Comparison of ENCODE assay signal across 8 mouse cellular contexts in the genomic region with DNA sequence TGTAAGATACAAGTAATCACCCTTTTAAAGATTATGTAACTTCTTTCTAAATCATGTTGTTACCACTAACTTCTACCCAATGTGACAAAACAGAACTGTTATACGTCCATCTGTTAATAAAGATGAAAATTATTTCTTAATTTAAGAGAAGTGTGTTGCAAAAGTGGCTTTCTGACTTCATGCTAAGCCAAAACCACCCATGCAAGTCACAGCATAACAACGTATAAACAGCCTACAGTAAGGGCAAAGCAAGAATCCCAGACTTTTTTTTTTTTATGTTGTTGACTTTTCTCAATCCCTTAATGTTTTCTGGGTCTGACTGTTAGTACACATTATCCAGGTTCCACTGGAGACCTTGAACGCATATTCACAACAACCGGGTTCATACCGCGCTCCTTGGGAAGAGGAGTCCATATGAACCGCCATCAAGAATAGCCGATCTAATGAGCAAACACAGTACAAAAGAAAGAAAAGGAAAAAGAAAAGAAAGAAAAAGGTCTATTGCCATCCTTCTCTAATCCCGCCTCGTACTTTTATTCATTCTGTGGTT. TPM values are rescaled to one million over a fixed set of nuclear protein-coding genes. Genes with fewer than 3 reads are reported as not detected.
DNase-seq lines count a peak whose midpoint lies in the region; ATAC-seq lines count a peak whose summit lies in the region.

No protein-coding gene starts in this region.

- H3K36me3 ChIP-seq in limb, embryonic 11.5 days (ENCODE audit: control insufficient read depth, insufficient read depth, low read length): no peaks in the 10 kb centered on the region
- H3K36me3 ChIP-seq in stomach, embryonic 16.5 days (ENCODE audit: control insufficient read depth, insufficient read depth, low read length): no peaks in the 10 kb centered on the region

- H3K27me3 ChIP-seq in limb, embryonic 11.5 days (ENCODE audit: control insufficient read depth, insufficient read depth, low read length): no peaks in the 10 kb centered on the region
- no peaks in the 10 kb centered on the region for H3K27me3 ChIP-seq in stomach, embryonic 16.5 days (ENCODE audit: control insufficient read depth, insufficient read depth, low read length)

- H3K4me1 ChIP-seq in limb, embryonic 11.5 days (ENCODE audit: control insufficient read depth, insufficient read depth, low read length): no peaks in the 10 kb centered on the region
- H3K4me1 ChIP-seq in stomach, embryonic 16.5 days (ENCODE audit: control insufficient read depth, insufficient read depth, low read length): no peaks in the 10 kb centered on the region

- DNase-seq in cerebellum, adult 9-10 months: peak; percentile 38
- DNase-seq in cerebellum, postnatal 4 days (ENCODE audit: low spot score in 2 of 2): no peak
- DNase-seq in retina, embryonic 14.5 days (ENCODE audit: low spot score): peak; percentile 20
- no peak for DNase-seq in retina, postnatal 1 day
- DNase-seq in limb, embryonic 11.5 days (ENCODE audit: low spot score): no peak
- DNase-seq in adrenal gland, adult 18-20 months (ENCODE audit: low spot score in 2 of 2): no peak
- no peak for DNase-seq in right cerebral cortex, adult 2 months (ENCODE audit: low spot score in 2 of 2)

- no peak overlapping the region for H3K27ac ChIP-seq in limb, embryonic 11.5 days (replicated peaks; ENCODE audit: low read depth, low read length)
- H3K27ac ChIP-seq in stomach, embryonic 16.5 days (ENCODE audit: low read length): no peak overlapping the region

- WGBS in limb, embryonic 11.5 days: 19% methylated on average over 10 of the region's 10 CpGs
- WGBS in stomach, embryonic 16.5 days: 16% methylated on average over 10 of the region's 10 CpGs

- no peak for ATAC-seq in limb, embryonic 11.5 days (ENCODE audit: insufficient number of reproducible peaks, low FRiP score, low TSS enrichment, low read depth)
- ATAC-seq in stomach, embryonic 16.5 days (ENCODE audit: insufficient read depth, low FRiP score): no peak

- peak overlapping the region; percentile 65 for H3K4me2 ChIP-seq in limb, embryonic 11.5 days (ENCODE audit: low read depth, severe bottlenecking)
- peak overlapping the region; percentile 92 for H3K4me2 ChIP-seq in stomach, embryonic 16.5 days (ENCODE audit: low read depth, low read length)

- H3K9ac ChIP-seq in limb, embryonic 11.5 days (ENCODE audit: low read length): no peak overlapping the region
- 0 out of 2 replicates have a peak overlapping the region, but pooled peaks have one; percentile 36 for H3K9ac ChIP-seq in stomach, embryonic 16.5 days (ENCODE audit: low read length)

- H3K9me3 ChIP-seq in limb, embryonic 11.5 days (ENCODE audit: control insufficient read depth, low read length): no peaks in the 10 kb centered on the region
- H3K9me3 ChIP-seq in stomach, embryonic 16.5 days (replicated peaks; ENCODE audit: control insufficient read depth, low read length): no peaks in the 10 kb centered on the region

- H3K4me3 ChIP-seq in limb, embryonic 11.5 days (ENCODE audit: low read depth, low read length): peak overlapping the region; percentile 73
- peak overlapping the region; percentile 64 for H3K4me3 ChIP-seq in stomach, embryonic 16.5 days (replicated peaks; ENCODE audit: low read length)

RNA-seq across cellular contexts. Expression of gene Napepld, which starts 0.8 kb away (rescaled TPM):
- 4.5 and 5.0 TPM in 2 replicates for polyA plus RNA-seq in limb, embryonic 11.5 days (2014; fragmentation: Nextera tagmentation; extraction: Ambion mirVana)
- polyA plus RNA-seq in stomach, embryonic 16.5 days (2015; fragmentation: Nextera tagmentation; extraction: Ambion mirVana): 3.6 and 4.2 TPM in 2 replicates
- total RNA-seq in adrenal gland, adult 18-20 months (2021): 10 to 100 TPM in 1 of 2 experiments, 1 to 10 TPM in 1; 9.8 to 26.2 TPM

RNA-seq across cellular contexts. Expression of gene Pmpcb, which starts 36.6 kb away (rescaled TPM):
- polyA plus RNA-seq in limb, embryonic 11.5 days (2014; fragmentation: Nextera tagmentation; extraction: Ambion mirVana): 96.9 and 106 TPM in 2 replicates
- polyA plus RNA-seq in stomach, embryonic 16.5 days (2015; fragmentation: Nextera tagmentation; extraction: Ambion mirVana): 77.1 and 77.9 TPM in 2 replicates
- total RNA-seq in adrenal gland, adult 18-20 months (2021): 100 to 1,000 TPM; 262 to 276 TPM

RNA-seq across cellular contexts. Expression of gene Armc10, which starts 54.7 kb away (rescaled TPM):
- 75.3 and 91.9 TPM in 2 replicates for polyA plus RNA-seq in limb, embryonic 11.5 days (2014; fragmentation: Nextera tagmentation; extraction: Ambion mirVana)
- 32.8 and 34.2 TPM in 2 replicates for polyA plus RNA-seq in stomach, embryonic 16.5 days (2015; fragmentation: Nextera tagmentation; extraction: Ambion mirVana)
- total RNA-seq in adrenal gland, adult 18-20 months (2021): 10 to 100 TPM; 11.8 to 17.0 TPM

RNA-seq across cellular contexts. Expression of gene Fbxl13, which starts 54.9 kb away (rescaled TPM):
- 0.12 TPM in 1 of 2 replicates, not detected in the other for polyA plus RNA-seq in limb, embryonic 11.5 days (2014; fragmentation: Nextera tagmentation; extraction: Ambion mirVana)
- polyA plus RNA-seq in stomach, embryonic 16.5 days (2015; fragmentation: Nextera tagmentation; extraction: Ambion mirVana): 0.31 and 0.42 TPM in 2 replicates
- under 1 TPM in 1 of 2 experiments, not detected in 1; 0.20 TPM for total RNA-seq in adrenal gland, adult 18-20 months (2021)

Comparison
In these comparisons a context has a peak if more than half of its experiments do, and no peak if none do; other contexts are left out.
1. DNase-seq: peak in cerebellum, adult 9-10 months (single experiment) and retina, embryonic 14.5 days (single experiment); none in cerebellum, postnatal 4 days (0 of 2), retina, postnatal 1 day (single experiment), limb, embryonic 11.5 days (single experiment), adrenal gland, adult 18-20 months (0 of 2) and right cerebral cortex, adult 2 months (0 of 2).